Mouse (Mus musculus) liver, adult (tissue): ENCODE results near the gene Fhit.

ENCODE experiments used
- GATA4 ChIP-seq: IDR thresholded peaks from 2 replicates; pipeline ENCODE4 v1.6.1; 2014; ENCODE audit warnings: mild to moderate bottlenecking, low read length; ENCODE audit not compliant: insufficient replicate concordance

The Fhit gene

GRCm38 (mm10) chr14:11161751-11162231 lies at the start of gene Fhit:
Fhit (minus strand) TSS chr14:11162035.
- TF ChIP-seq GATA4 = no peak; the same call in 1 of the 2 replicates

GRCm38 (mm10) chr14:11206786-11207185 lies 45.0 kb upstream of the Fhit start:
- TF ChIP-seq GATA4 = no peak

GRCm38 (mm10) chr14:11160806-11161450 lies 907 bp downstream of the Fhit start:
- peak; percentile 35; the same call in 1 of the 2 replicates for TF ChIP-seq GATA4

- TF ChIP-seq GATA4 = no peak
These were observed 2.2 kb downstream of the Fhit start for GRCm38 (mm10) chr14:11159641-11160040.

GRCm38 (mm10) chr14:11159021-11159420 lies 2.8 kb downstream of the Fhit start:
- no peak for TF ChIP-seq GATA4

- no peak for TF ChIP-seq GATA4
These were observed 4.1 kb downstream of the Fhit start for GRCm38 (mm10) chr14:11157741-11158140.

- TF ChIP-seq GATA4 = no peak
These were observed 10.1 kb downstream of the Fhit start for GRCm38 (mm10) chr14:11151634-11152321.

GRCm38 (mm10) chr14:11133787-11134735 lies 27.8 kb downstream of the Fhit start:
- no peak for TF ChIP-seq GATA4

GRCm38 (mm10) chr14:11132637-11133474 lies 29.0 kb downstream of the Fhit start:
- no peak for TF ChIP-seq GATA4

GRCm38 (mm10) chr14:11125096-11125495 lies 36.7 kb downstream of the Fhit start:
- TF ChIP-seq GATA4 = no peak

GRCm38 (mm10) chr14:11119076-11119475 lies 42.8 kb downstream of the Fhit start:
- no peak for TF ChIP-seq GATA4

GRCm38 (mm10) chr14:11085596-11085995 lies 76.2 kb downstream of the Fhit start:
- TF ChIP-seq GATA4 = no peak

GRCm38 (mm10) chr14:11083946-11084345 lies 77.9 kb downstream of the Fhit start:
- TF ChIP-seq GATA4 = no peak

GRCm38 (mm10) chr14:11083462-11083861 lies 78.4 kb downstream of the Fhit start:
- TF ChIP-seq GATA4 = no peak
